Mouse (Mus musculus): ENCODE measurements around the gene Pigh. TPM values are rescaled to one million over a fixed set of nuclear protein-coding genes. Genes with fewer than 3 reads are reported as not detected.

The Pigh gene
- 5.6 TPM for polyA plus RNA-seq (2017; shearing (Covaris generic))

DNA sequence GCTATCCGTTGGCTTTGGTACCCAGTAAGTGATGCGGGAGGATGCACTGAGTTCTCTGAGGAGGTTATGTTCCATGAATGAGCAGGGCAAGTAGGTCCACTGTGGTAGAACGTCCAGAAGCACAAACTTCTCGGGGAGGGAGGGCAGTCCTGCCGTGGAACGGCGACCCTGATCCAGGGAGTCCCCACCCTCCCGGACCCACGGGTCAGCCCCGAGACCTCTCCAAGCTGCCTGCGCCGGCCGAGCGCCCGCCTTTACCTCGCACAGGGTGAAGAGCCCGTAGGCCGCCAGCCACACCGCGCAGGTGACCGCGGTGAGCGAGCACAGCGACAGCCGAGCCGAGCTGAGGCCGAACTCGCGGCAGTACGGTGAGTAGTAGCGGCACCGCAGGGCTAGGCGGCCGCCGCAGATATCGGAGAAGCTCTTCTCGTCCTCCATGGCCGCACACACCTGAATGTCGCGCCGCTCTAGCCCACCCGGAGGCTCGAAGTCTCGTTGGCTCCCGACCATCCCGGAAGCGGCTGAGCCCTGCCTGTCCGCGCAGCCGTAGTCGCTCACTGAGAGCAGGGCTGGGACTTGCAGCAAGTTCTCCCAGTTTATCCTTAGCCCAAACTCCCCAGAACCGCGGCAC, at the start of gene Pigh:
TSS of gene Pigh (minus strand) at position 470 of the 631 bp plus-strand sequence.

DNA sequence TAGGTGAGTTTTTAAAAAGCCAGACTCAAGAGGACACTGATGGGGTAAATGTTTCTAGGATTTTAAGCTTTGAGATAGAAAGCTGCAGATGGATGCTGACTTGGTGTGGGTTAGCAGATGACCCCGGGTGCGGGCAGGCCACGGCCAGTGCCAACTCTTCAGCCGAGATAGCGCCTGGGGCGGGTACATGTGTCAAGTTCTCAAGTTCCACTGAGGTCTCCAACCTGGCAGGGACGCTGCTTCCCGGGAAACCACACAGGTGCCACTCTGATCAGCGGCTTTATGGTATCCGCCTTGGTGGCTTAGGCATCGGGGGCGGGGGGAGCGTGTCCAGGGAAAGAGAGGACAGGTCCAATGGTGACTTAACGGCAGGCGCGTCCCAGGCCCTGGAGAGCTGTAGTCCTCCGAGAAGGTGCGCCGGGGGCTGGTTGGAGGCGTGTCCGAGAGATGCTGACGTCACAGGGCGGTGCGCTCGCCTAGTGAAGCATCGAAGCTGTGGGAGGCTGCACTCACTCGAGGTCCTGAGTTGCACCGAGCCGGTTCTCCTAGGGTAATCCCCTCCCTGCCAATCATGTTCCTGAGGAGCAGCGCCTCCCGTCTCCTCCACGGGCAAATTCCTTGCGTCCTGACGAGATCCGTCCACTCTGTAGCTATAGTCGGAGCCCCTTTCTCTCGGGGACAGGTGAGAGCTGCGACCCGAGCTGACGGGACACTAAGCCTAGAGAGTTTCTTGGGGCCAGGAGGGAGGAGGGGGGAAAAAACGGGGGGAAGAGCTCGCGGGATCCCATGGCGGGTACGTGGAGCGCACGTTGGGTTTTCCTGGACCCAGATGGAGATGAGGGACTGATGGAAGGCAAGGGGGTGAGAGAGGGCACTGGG, 41.1 kb upstream of the Pigh start, which contains the start of gene Arg2:
TSS of gene Arg2 (plus strand) at position 479 of the 879 bp plus-strand sequence.

Other genes with a start within 250 kb of the Pigh start
- gene Atp6v1d, start 228.0 kb downstream of the Pigh start, polyA plus RNA-seq (2017; shearing (Covaris generic)): 210 TPM
- 184 TPM for gene Eif2s1, start 227.8 kb downstream of the Pigh start, polyA plus RNA-seq (2017; shearing (Covaris generic))
- gene Plek2, start 182.7 kb downstream of the Pigh start, polyA plus RNA-seq (2017; shearing (Covaris generic)): 0.36 TPM
- gene Tmem229b, start 82.0 kb downstream of the Pigh start, polyA plus RNA-seq (2017; shearing (Covaris generic)): 21.2 TPM
- not detected for gene Plekhh1, start 60.5 kb downstream of the Pigh start, polyA plus RNA-seq (2017; shearing (Covaris generic))
- 0.50 TPM for gene Arg2, start 41.1 kb upstream of the Pigh start, polyA plus RNA-seq (2017; shearing (Covaris generic))
- gene Vti1b, start 83.0 kb upstream of the Pigh start, polyA plus RNA-seq (2017; shearing (Covaris generic)): 110 TPM
- 25.6 TPM for gene Rdh11, start 102.6 kb upstream of the Pigh start, polyA plus RNA-seq (2017; shearing (Covaris generic))
- 8.4 TPM for gene Rdh12, start 119.3 kb upstream of the Pigh start, polyA plus RNA-seq (2017; shearing (Covaris generic))
- gene Zfyve26, start 206.7 kb upstream of the Pigh start, polyA plus RNA-seq (2017; shearing (Covaris generic)): 26.0 TPM
- 0.39 TPM for gene Rad51b, start 207.6 kb upstream of the Pigh start, polyA plus RNA-seq (2017; shearing (Covaris generic))

Data from naive thymus-derived CD4-positive, alpha-beta T cell, adult 5 months (primary cell).